Mouse (Mus musculus) forebrain, embryonic 13.5 days (tissue): ENCODE results near the gene Pold2. TPM values are rescaled to one million over a fixed set of nuclear protein-coding genes. Genes with fewer than 3 reads are reported as not detected.

ENCODE experiments used
- ATAC-seq: fragments of 200-750 bp; cut with Nextera tagmentation; 2 replicates; pipeline ENCODE4 v1.8.0; 2017
- H3K27ac ChIP-seq: fragments of 300-500 bp; sonication (generic); 2 replicates; pipeline ENCODE4 v1.5.1; 2015; ENCODE audit warnings: inconsistent platforms, mild to moderate bottlenecking, moderate library complexity
- H3K27me3 ChIP-seq: fragments of 300-500 bp; sonication (generic); 2 replicates; pipeline ENCODE4 v1.6.1; 2015; ENCODE audit warnings: mild to moderate bottlenecking, inconsistent platforms
- H3K36me3 ChIP-seq: fragments of 300-500 bp; sonication (generic); 2 replicates; pipeline ENCODE4 v1.6.1; 2015; ENCODE audit warnings: mild to moderate bottlenecking, inconsistent platforms; ENCODE audit not compliant: poor library complexity, severe bottlenecking
- H3K4me1 ChIP-seq: fragments of 300-500 bp; sonication (generic); 2 replicates; pipeline ENCODE4 v1.6.1; 2015; ENCODE audit warnings: inconsistent platforms
- H3K4me2 ChIP-seq: fragments of 300-500 bp; sonication (generic); 2 replicates; pipeline ENCODE4 v1.6.1; 2015; ENCODE audit warnings: inconsistent platforms, mild to moderate bottlenecking, moderate library complexity
- H3K4me3 ChIP-seq: fragments of 300-500 bp; sonication (generic); 2 replicates; pipeline ENCODE4 v1.5.1; 2015; ENCODE audit warnings: mild to moderate bottlenecking, inconsistent platforms
- H3K9ac ChIP-seq: fragments of 300-500 bp; sonication (generic); 2 replicates; pipeline ENCODE4 v1.6.1; 2015; ENCODE audit warnings: mild to moderate bottlenecking, inconsistent platforms
- H3K9me3 ChIP-seq: fragments of 300-500 bp; sonication (generic); replicated peaks from 2 replicates; pipeline ENCODE4 v1.6.1; 2016; ENCODE audit warnings: inconsistent platforms
- WGBS: fragments of 180-500 bp; shearing (Covaris S2); methylation state at CpG from one replicate; pipeline ENCODE4 v1.1.7; 2015; 5-methylcytosine and 5-hydroxymethylcytosine counted together
- polyA plus RNA-seq: library from polyadenylated mRNA; unstranded; fragments of >200 nt; fragmentation: Nextera tagmentation; extraction: Ambion mirVana; gene quantifications from 2 replicates; pipeline ENCODE4 v1.2.1, GENCODE M21; 2015

Gene Pold2
- polyA plus RNA-seq, 1 experiment from 2014 or later = 100 TPM

GRCm38 (mm10) chr11:5834506-5834905 lies 43.6 kb downstream of the Pold2 start:
- Histone ChIP-seq H3K27me3 (no peaks in the 10 kb centered on the region), H3K4me3 (no peak overlapping the region), H3K9ac (no peak overlapping the region), H3K4me1 (peaks cover 13% of the 10 kb centered on the region), H3K27ac (no peak overlapping the region), H3K4me2 (no peak overlapping the region), H3K36me3 (peaks cover 30% of the 10 kb centered on the region), H3K9me3 (no peaks in the 10 kb centered on the region)
- WGBS = 92% methylated on average over 9 of the region's 9 CpGs
- ATAC-seq = no peak

GRCm38 (mm10) chr11:5829327-5829726 lies 48.8 kb downstream of the Pold2 start:
- H3K9me3 ChIP-seq = no peaks in the 10 kb centered on the region
- H3K27ac ChIP-seq = no peak overlapping the region
- no peak for ATAC-seq
- WGBS = 91% methylated on average over 12 of the region's 12 CpGs
- no peak overlapping the region for H3K4me2 ChIP-seq
- H3K27me3 ChIP-seq = no peaks in the 10 kb centered on the region
- no peak overlapping the region for H3K4me3 ChIP-seq
- H3K4me1 ChIP-seq = no peaks in the 10 kb centered on the region
- H3K9ac ChIP-seq = no peak overlapping the region
- H3K36me3 ChIP-seq = peaks cover 49% of the 10 kb centered on the region

GRCm38 (mm10) chr11:5828509-5829191 lies 49.4 kb downstream of the Pold2 start:
- peaks cover 48% of the 10 kb centered on the region for H3K36me3 ChIP-seq
- no peak for ATAC-seq
- no peak overlapping the region for H3K27ac ChIP-seq
- H3K4me1 ChIP-seq = no peaks in the 10 kb centered on the region
- 90% methylated on average over 11 of the region's 11 CpGs for WGBS
- no peaks in the 10 kb centered on the region for H3K27me3 ChIP-seq
- no peaks in the 10 kb centered on the region for H3K9me3 ChIP-seq
- H3K9ac ChIP-seq = no peak overlapping the region
- H3K4me3 ChIP-seq = no peak overlapping the region
- H3K4me2 ChIP-seq = no peak overlapping the region

GRCm38 (mm10) chr11:5827931-5828330 lies 50.2 kb downstream of the Pold2 start:
- peaks cover 48% of the 10 kb centered on the region for H3K36me3 ChIP-seq
- 88% methylated on average over 5 of the region's 5 CpGs for WGBS
- no peak overlapping the region for H3K4me2 ChIP-seq
- H3K4me3 ChIP-seq = no peak overlapping the region
- no peak for ATAC-seq
- no peaks in the 10 kb centered on the region for H3K9me3 ChIP-seq
- no peak overlapping the region for H3K27ac ChIP-seq
- H3K9ac ChIP-seq = no peak overlapping the region
- H3K4me1 ChIP-seq = no peaks in the 10 kb centered on the region
- no peaks in the 10 kb centered on the region for H3K27me3 ChIP-seq

- Histone ChIP-seq H3K27me3 (no peaks in the 10 kb centered on the region), H3K27ac (no peak overlapping the region), H3K9ac (no peak overlapping the region), H3K36me3 (peaks cover 23% of the 10 kb centered on the region), H3K4me3 (no peak overlapping the region), H3K9me3 (no peaks in the 10 kb centered on the region), H3K4me2 (no peak overlapping the region), H3K4me1 (no peaks in the 10 kb centered on the region)
- ATAC-seq = no peak
Measured at GRCm38 (mm10) chr11:5825432-5825831, 52.7 kb downstream of the Pold2 start.

Other genes starting within 250 kb of the Pold2 start
- gene Mrps24, start 162.6 kb downstream of the Pold2 start, polyA plus RNA-seq = 185 and 188 TPM in 2 replicates
- 24.9 and 25.7 TPM in 2 replicates for gene Urgcp, start 115.9 kb downstream of the Pold2 start, polyA plus RNA-seq
- 133 and 136 TPM in 2 replicates for gene Dbnl, start 89.8 kb downstream of the Pold2 start, polyA plus RNA-seq
- gene Pgam2, start 74.6 kb downstream of the Pold2 start, polyA plus RNA-seq = 1.2 and 3.1 TPM in 2 replicates
- gene Polm, start 40.3 kb downstream of the Pold2 start, polyA plus RNA-seq = 7.6 and 7.8 TPM in 2 replicates
- gene Aebp1, start 16.3 kb downstream of the Pold2 start, polyA plus RNA-seq = 5.5 and 6.0 TPM in 2 replicates
- gene Myl7, start 20.5 kb upstream of the Pold2 start, polyA plus RNA-seq = 1.5 TPM in 1 of 2 replicates, not detected in the other
- gene Gck, start 71.8 kb upstream of the Pold2 start, polyA plus RNA-seq = 4.7 and 5.8 TPM in 2 replicates
- 65.3 and 83.1 TPM in 2 replicates for gene Ykt6, start 77.4 kb upstream of the Pold2 start, polyA plus RNA-seq
- 26.1 and 32.8 TPM in 2 replicates for gene Camk2b, start 188.1 kb upstream of the Pold2 start, polyA plus RNA-seq